Mouse (Mus musculus): ENCODE measurements around the gene Commd9.

The Commd9 gene

DNA sequence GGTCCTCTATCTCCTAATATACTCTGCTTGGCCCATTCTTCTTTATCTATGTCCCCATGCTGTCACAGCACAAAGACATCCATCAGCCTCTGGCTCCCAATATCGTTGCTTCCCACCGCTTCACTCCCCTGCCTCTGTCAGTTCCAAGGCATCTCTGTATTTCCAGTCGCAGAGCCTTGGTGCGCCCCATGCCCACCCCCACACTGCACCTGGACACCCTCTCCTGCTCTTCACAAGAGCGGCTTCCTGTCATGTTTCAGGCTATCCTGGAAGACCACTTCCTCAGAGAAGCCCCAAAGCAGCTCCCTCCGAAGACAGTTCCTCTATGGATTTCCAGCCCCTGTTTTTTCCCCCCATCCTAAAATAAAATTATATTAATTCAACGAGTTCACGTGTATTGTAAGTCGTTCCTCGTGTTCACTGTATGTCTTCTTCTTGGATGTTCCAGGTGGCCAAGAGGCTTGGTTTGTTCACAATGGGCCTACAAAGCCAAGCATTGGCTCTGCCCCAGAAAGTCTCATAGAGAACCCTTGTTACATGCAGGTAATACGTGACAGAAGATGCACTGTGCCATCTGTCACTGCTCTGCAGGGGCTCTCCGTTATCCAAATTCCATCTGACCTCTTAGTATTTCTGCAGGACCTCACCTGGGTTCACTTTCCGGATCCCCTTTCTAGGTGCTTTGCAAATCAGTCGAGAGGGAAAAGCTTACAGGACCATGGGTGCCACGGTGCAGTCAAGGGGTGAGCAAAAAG, 23.5 kb downstream of the Commd9 start:
- no peak for DNase-seq (ENCODE audit: low spot score)

DNA sequence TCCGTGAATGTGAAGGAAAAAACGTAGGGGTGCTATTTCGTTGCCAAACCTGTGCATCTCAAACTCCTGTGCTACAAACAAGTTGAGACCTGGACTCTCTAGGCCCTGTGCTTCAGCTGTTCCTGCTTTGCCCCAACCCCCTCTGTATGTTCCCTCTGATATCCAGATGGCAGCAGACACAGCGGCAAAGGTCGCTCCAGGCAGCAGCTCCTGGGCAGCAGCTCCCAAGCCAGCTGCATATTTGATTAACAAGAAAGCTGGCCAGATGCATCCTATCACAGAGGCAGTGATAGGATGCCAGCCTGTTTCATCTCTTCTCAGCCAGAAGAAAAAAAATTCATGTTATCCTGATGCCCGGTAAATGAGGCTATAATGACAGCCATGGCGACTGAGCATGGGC, 32.5 kb downstream of the Commd9 start:
- no peak for DNase-seq (ENCODE audit: low spot score)

DNA sequence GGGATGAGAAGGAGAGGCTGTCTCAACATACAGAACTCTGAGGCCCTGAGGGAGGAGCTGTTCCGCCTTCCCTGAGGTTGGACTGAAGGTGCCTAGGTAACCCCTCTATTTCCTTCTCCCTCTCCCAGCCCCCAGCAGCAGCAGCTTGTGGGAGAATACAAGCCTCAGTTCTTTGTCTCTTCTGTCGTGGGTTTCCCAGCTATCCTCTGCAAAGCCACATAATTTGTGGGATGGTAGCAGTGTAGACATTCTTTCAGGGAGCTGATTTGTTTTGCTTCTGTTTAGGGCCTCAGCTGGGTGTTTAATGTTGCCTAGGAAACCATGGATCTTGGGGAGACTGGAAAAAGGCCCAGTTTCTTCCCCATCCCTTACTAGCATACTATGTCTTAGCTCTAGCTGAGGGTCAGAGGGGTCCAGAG, 34.1 kb downstream of the Commd9 start:
- no peak for DNase-seq (ENCODE audit: low spot score)

DNA sequence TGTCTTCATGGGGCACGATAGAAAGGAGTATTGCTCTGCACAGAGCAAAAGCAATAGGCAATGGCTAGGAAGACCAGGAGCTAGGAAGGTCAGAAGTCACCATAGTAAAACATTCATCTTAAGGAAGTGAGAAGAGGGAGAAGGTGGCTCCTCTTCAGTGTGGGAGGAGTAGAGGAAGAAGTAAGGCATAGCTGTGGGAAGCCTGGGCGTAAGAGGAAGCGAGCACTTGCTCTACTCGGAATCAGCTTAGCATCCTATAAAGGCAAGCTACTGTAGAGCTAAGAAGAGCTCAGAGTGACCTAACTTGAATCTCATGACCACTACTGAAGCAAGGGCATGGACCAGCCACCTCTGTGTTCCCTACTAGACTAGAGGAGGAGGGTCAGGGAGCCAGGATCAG, 36.3 kb downstream of the Commd9 start:
- no peak for DNase-seq (ENCODE audit: low spot score)

DNA sequence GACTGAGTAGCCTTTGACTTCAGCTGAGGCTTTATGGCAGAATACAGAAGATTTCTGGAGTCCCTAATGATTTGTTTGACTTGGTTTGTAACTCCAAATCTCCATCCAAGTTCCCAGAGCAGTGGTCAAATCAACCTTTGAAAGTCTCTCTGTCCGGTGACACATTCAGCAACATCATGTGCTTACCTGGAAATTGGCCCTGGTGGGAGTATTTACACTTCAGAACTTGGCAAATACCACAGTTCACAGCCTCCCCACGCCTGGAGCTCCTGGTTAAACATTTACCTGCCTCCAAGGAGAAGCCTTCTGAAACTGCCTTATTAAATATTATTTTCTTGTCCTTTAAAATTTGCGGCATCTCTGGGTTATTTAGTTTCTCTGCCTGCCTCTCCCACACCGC, 37.1 kb downstream of the Commd9 start:
- DNase-seq (ENCODE audit: low spot score): no peak

DNA sequence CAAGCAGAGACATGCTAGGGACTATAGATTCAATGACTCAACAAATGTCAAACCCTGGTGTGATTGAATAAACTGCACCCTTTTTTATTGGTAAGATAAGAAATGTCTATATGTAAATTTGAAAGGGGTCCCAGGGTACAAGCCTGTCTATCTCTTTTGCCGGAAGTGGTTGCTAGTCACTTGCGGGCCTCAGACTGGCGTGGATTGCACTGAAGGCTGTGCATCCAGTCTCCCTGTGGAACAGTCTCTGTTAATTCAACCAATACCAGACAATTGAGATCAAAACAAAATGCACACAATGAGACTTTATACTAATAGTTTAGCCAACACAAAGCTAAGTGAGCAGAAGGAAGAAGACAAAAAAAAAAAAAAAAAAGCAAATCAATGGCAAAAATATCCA, 39.1 kb downstream of the Commd9 start:
- no peak for DNase-seq (ENCODE audit: low spot score)

DNA sequence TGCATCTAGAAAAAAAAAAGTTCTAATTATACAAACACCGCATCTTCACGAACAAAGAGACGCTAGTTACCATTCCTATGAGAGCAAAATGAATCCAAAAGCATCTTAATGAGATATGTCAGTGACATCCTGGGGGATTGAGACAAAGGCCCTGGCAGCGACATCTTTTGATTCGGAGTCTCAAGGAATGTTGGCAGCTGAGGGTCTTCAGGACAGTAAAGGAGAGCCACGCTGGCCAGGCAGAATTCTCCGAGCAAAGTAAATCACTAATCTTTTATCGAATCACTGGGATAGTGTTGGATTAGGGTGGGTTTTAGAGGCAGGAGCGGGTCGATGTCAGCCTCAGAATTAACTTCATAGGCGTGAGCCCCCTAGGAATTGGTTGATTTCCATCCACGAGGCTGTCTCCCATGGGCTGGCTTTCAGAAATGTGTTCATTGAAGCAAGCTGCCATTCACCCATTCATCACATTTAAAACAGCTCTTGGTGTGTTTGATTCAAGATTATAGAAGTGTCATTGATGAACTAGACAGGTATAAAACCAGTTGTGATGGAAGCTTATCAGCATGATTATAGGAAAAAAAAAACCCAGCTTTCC, 39.6 kb downstream of the Commd9 start:
- no peak for DNase-seq (ENCODE audit: low spot score)

DNA sequence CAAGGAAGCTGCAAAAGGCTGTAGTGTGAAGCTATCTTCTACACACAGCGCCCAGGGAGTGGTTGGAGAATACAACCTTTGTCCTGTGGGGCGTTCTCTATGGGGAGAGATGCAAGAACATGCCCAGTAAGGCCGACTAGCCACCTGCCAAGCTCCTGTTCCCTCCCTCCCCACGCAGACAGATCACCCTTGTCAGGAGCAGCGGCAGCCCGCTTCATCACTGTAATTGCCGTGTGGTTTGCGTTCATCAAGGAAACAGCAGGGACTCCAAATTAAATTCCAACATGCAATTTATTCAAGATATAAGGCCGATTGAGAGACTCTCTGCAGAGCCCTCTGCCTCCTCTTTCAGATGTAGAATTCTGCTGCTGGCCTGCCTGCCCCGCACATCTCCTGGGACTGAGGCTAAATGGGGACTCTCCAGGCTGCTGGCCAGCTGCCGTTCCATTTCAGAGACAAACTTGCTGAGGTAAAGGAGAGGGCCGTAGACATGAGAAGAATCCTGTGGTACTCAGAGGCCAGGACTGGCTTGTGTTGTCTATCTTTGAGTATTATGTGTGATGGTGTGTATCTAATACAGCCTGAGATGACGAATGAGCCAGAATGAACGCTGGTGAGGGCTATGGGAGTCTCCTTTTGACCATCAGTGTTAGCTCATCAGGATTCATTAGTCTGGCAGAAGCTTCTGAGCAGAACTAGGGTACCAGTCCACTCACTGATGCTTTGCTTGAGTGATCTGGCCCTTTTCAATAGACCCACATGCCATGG, 46.3 kb downstream of the Commd9 start:
- no peak for DNase-seq (ENCODE audit: low spot score)

DNA sequence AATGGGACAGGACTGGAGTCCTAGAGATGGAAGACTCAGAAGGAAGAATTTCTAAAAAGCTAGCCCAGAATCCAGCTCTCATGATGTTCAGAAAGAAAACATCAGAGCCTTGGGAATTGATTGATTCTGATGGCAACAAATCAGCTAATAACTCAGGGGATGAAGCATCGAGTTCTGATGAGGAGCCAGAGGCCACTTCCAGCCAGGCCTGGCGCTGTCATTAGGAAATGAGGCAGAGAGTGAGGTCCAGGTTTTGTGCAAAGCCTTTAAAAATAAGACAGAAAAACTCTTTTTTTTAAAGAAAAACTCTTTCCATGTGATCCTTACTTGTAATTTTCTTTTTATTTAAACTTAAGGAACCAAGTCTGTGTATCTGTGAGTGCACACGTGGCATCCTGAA, 47.3 kb downstream of the Commd9 start:
- DNase-seq (ENCODE audit: low spot score): no peak

DNA sequence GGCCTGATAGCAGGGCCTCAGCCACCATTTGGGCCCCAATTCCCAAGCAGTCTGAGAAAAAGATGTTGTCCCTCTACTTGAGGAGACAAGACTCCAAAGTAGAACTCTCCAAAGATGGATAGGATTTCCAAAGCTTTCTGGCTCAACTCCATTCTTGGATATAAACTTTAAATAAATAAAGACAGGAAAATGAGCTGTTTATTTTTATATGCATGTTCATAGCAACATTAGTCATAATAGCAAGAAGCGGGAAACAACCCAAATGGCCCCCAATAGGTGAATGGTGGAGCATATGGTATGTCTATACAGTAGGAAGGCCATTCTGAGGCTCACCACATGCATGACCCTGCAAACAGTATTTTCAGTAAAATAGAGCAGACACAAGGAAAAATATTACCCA, 49.0 kb downstream of the Commd9 start:
- no peak for DNase-seq (ENCODE audit: low spot score)

DNA sequence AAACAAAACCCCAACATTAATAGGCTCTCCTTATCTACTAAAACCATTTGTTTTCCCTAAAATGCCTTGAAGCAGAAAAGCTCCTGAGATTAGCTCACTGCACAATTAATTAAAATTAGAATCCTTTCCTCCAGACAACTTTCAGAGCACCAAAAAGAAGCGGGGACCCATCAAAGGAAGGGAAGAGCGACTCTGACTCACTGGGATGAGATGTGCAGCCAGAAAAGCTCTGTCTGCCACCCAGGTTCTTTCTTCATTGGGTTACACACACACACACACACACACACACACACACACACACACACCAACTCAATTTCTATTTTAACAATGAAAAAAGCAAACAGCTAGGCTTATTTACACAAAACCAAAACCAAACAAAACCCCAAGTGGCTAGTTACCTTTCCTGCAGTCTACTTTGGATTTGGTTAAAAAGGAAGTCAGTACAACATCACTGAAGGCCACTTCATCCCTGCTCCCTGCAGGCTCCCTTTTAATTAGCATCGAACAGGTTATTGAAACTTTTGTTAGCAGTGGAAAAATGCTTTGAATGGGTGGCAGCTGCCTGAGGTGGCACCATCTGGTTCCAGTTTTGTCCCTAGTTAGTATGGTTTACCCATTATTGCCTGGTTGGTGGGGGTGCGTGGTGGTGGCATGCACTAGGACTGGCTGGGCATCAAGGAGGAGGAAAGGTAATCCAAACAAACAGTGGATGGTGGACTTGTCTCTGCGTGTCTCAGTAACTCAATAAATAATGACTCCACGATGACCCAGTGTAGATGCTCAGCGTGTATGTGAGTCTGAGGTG, 64.9 kb downstream of the Commd9 start:
- DNase-seq (ENCODE audit: low spot score): no peak
